Mouse (Mus musculus): ENCODE measurements around the gene Pmpca.

GRCm38 (mm10) chr2:26408515-26409356 lies 19.6 kb downstream of the Pmpca start, which contains the start of gene Inpp5e:
- peak; percentile 68; the same call in 1 of the 2 replicates for TF ChIP-seq POLR2A (IDR thresholded peaks at IDR 0.05; ENCODE audit: borderline replicate concordance, control insufficient read depth, low read depth, low read length)
- peak; percentile 94 for TF ChIP-seq CTCF (IDR thresholded peaks at IDR 0.05; ENCODE audit: control insufficient read depth, insufficient read depth, low read length)

Measured in bone marrow, adult 2 months (tissue).